Mouse (Mus musculus) embryonic facial prominence, embryonic 15.5 days (tissue): ENCODE results near the gene Idi1. TPM values are rescaled to one million over a fixed set of nuclear protein-coding genes. Genes with fewer than 3 reads are reported as not detected.
"Not testable (repeated sequence)": the region's sequence is repeated elsewhere in the genome, so short reads cannot be mapped to it uniquely, and the experiment has no call there.

Experiments
- ATAC-seq: fragments of 200-750 bp; cut with Nextera tagmentation; 2 replicates; pipeline ENCODE4 v1.8.0; 2017; ENCODE audit warnings: low read depth, moderate TSS enrichment; ENCODE audit not compliant: insufficient number of reproducible peaks, low FRiP score, low TSS enrichment
- H3K27ac ChIP-seq: fragments of 300-500 bp; sonication (generic); replicated peaks from 2 replicates; pipeline ENCODE4 v1.5.1; 2015; ENCODE audit warnings: mild to moderate bottlenecking, inconsistent platforms
- H3K27me3 ChIP-seq: fragments of 300-500 bp; sonication (generic); 2 replicates; pipeline ENCODE4 v1.6.1; 2015; ENCODE audit warnings: inconsistent platforms
- H3K36me3 ChIP-seq: fragments of 300-500 bp; sonication (generic); 2 replicates; pipeline ENCODE4 v1.6.1; 2015; ENCODE audit warnings: mild to moderate bottlenecking, inconsistent platforms
- H3K4me1 ChIP-seq: fragments of 300-500 bp; sonication (generic); 2 replicates; pipeline ENCODE4 v1.6.1; 2015; ENCODE audit warnings: inconsistent platforms
- H3K4me2 ChIP-seq: fragments of 300-500 bp; sonication (generic); replicated peaks from 2 replicates; pipeline ENCODE4 v1.6.1; 2015; ENCODE audit warnings: mild to moderate bottlenecking, inconsistent platforms
- H3K4me3 ChIP-seq: fragments of 300-500 bp; sonication (generic); replicated peaks from 2 replicates; pipeline ENCODE4 v1.5.1; 2015; ENCODE audit warnings: mild to moderate bottlenecking, inconsistent platforms
- H3K9ac ChIP-seq: fragments of 300-500 bp; sonication (generic); 2 replicates; pipeline ENCODE4 v1.6.1; 2015; ENCODE audit warnings: inconsistent platforms
- H3K9me3 ChIP-seq: fragments of 300-500 bp; sonication (generic); replicated peaks from 2 replicates; pipeline ENCODE4 v1.6.1; 2016; ENCODE audit warnings: inconsistent platforms
- WGBS: fragments of 180-500 bp; shearing (Covaris S2); methylation state at CpG from one replicate; pipeline ENCODE4 v1.1.7; 2015; 5-methylcytosine and 5-hydroxymethylcytosine counted together
- polyA plus RNA-seq: library from polyadenylated mRNA; unstranded; fragments of >200 nt; fragmentation: Nextera tagmentation; extraction: Ambion mirVana; gene quantifications from 2 replicates; pipeline ENCODE4 v1.2.1, GENCODE M21; 2015

The Idi1 gene
- 61.8 and 61.9 TPM in 2 replicates for polyA plus RNA-seq

DNA sequence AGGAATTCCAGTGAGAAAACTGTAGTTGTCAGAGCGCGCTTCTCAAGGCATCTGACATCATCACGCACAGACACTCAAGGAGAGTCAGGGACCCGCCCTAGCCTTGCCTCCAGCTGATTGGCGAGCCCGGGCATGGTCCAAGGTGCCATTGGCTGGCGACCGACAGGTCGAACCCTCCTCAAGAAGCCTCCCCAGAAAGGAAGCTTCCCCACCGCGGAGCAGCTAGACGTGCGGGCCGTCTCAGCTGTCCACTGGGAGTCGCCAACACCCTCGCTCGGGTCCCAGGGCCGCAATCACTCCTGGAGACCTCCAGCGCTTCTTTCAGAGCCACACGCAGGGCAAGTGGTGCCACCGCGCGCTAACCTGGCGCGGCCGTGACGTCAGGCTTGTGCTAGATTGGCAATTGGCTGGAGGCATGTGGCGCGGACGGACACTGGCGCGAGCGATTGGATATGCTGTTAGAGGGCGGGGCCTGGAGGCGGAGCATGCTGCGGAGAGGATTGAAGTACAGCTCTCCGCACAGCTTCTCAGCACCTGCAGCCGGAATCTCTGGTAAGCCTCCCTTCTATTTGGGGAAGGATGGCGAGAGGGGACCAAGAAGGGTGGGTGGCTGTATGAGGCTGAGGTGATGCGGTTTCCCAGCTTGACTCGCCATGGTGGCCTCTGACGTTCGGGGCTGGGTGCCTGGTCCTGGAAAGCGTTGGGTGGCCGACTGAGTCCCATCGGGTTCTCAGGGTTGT lies at the start of gene Idi1:
Gene Idi1, plus strand, starts transcription at position 57 of the 740 bp plus-strand sequence.
- peak within 1 kb of the TSS; percentile 91 for H3K4me3 ChIP-seq
- ATAC-seq: peak; percentile 99
- no peaks in the 10 kb centered on the region for H3K27me3 ChIP-seq
- peak within 1 kb of the TSS; percentile 57 for H3K9ac ChIP-seq
- WGBS: 0% methylated on average over 46 of the region's 46 CpGs
- peaks cover 9% of the 10 kb centered on the region for H3K36me3 ChIP-seq
- H3K4me2 ChIP-seq: peak within 1 kb of the TSS; percentile 69
- H3K4me1 ChIP-seq: peaks cover 10% of the 10 kb centered on the region
- H3K9me3 ChIP-seq: no peaks in the 10 kb centered on the region
- H3K27ac ChIP-seq: peak within 1 kb of the TSS; percentile 94

DNA sequence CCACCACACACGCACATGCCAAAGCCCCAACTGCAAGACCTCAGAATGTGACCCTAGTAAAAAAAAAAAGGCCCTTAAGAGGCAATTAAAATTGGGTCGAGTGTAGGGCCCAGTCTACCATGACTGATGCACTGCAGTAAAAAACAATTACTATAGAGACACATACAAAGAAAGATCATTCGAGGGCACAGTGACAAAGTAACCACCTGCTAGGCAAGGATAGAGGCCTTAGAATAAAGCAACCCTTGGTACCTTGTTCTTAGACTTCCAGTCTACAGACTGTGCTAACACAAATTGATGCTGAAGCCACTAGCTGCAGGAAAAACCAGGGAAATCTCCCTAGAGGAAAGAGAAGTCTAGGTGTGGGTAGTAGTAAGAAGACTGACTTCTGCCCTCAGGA lies 46.9 kb upstream of the Idi1 start:
- no peaks in the 10 kb centered on the region for H3K9me3 ChIP-seq
- ATAC-seq: no peak
- peaks cover 72% of the 10 kb centered on the region for H3K36me3 ChIP-seq
- WGBS: 82% methylated on average over 3 of the region's 3 CpGs
- no peak overlapping the region for H3K27ac ChIP-seq
- H3K4me3 ChIP-seq: no peak overlapping the region
- no peak overlapping the region for H3K9ac ChIP-seq
- no peak overlapping the region for H3K4me2 ChIP-seq
- no peaks in the 10 kb centered on the region for H3K27me3 ChIP-seq
- no peaks in the 10 kb centered on the region for H3K4me1 ChIP-seq

DNA sequence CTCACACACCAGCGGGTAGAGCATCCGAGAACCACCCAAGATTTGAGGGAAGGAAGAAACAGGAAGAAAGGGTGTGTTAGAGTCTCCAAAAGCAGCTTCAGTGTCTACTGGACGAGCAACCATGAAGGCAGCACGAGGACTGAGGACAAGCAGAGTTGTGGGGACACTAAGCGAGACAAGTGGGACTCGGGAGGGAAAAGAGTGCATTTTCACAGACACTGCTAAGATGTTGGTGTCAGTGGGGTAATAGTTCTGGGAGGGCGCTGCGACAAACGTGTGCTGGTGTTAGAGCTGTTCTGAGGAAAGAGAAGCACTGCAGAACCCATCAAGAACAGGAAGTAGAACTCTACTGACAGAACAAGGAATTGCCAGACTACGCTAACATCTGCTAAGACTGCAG lies 46.2 kb upstream of the Idi1 start:
- H3K4me3 ChIP-seq: no peak overlapping the region
- no peak overlapping the region for H3K9ac ChIP-seq
- H3K36me3 ChIP-seq: peaks cover 72% of the 10 kb centered on the region
- WGBS: 86% methylated on average over 10 of the region's 10 CpGs
- no peaks in the 10 kb centered on the region for H3K4me1 ChIP-seq
- H3K9me3 ChIP-seq: no peaks in the 10 kb centered on the region
- no peaks in the 10 kb centered on the region for H3K27me3 ChIP-seq
- H3K4me2 ChIP-seq: no peak overlapping the region
- H3K27ac ChIP-seq: no peak overlapping the region
- no peak for ATAC-seq

DNA sequence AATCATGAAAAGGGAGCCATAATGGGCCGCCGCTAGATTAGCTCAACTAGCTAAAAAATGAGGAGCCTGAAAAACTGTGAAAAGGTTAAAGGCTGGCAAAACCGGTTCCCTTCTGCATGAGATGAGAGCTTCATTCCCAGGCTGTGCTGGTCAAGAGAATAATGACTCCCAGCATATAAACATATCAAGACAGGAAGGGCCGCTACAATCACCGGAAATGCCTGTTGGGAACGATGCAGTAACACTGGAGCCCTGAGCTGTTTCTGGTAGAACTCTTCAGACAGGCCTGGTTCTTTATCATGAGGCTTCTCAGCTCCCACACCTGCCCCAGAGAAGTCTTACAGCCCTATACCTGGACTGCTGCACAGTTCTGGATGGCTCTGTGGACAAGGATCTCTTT lies 45.4 kb upstream of the Idi1 start:
- H3K9ac ChIP-seq: no peak overlapping the region
- 91% methylated on average over 6 of the region's 6 CpGs for WGBS
- no peak overlapping the region for H3K4me2 ChIP-seq
- H3K36me3 ChIP-seq: peaks cover 66% of the 10 kb centered on the region
- H3K9me3 ChIP-seq: no peaks in the 10 kb centered on the region
- no peaks in the 10 kb centered on the region for H3K4me1 ChIP-seq
- H3K27me3 ChIP-seq: no peaks in the 10 kb centered on the region
- no peak overlapping the region for H3K4me3 ChIP-seq
- no peak for ATAC-seq
- H3K27ac ChIP-seq: no peak overlapping the region

DNA sequence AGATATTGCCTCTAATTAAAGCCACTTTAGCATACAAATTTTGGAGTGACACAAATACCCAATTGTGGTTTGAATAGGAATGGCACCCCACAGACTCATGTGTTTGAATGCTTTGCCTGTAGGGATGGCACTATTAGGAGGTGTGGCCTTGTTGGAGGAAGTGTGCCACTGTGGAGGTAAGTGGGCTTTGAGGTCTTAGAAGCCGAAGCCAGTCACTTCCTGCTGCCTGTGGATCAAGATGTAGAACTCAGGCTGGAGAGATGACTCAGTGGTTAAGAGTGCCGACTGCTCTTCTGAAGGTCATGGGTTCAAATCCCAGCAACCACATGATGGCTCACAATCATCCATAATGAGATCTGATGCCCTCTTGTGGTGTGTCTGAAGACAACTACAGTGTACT lies 44.4 kb upstream of the Idi1 start:
- H3K27ac ChIP-seq: no peak overlapping the region
- H3K4me3 ChIP-seq: no peak overlapping the region
- H3K27me3 ChIP-seq: no peaks in the 10 kb centered on the region
- no peaks in the 10 kb centered on the region for H3K4me1 ChIP-seq
- no peak overlapping the region for H3K9ac ChIP-seq
- H3K36me3 ChIP-seq: peaks cover 57% of the 10 kb centered on the region
- H3K4me2 ChIP-seq: no peak overlapping the region
- no peaks in the 10 kb centered on the region for H3K9me3 ChIP-seq
- 86% methylated on average over 2 of the region's 2 CpGs for WGBS
- no peak for ATAC-seq

DNA sequence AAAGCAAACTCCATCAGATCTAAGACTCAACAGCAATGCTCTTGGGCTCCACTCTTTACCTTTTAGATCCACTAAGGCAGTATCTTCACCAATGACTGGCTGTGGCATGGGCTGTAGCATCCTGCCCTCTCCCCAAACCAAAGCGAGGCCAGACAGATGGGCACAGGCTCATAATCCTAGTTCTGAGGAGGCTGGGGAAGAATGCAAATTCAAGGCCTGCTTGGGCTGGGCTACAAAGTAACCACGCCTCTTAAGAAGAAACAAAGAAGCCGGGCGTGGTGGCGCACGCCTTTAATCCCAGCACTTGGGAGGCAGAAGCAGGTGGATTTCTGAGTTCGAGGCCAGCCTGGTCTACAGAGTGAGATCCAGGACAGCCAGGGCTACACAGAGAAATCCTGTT lies 43.5 kb upstream of the Idi1 start:
- H3K36me3 ChIP-seq: peaks cover 57% of the 10 kb centered on the region
- not testable (repeated sequence) for H3K9me3 ChIP-seq, ATAC-seq, H3K4me3 ChIP-seq, H3K27me3 ChIP-seq, H3K4me2 ChIP-seq, H3K27ac ChIP-seq, H3K9ac ChIP-seq, H3K4me1 ChIP-seq
- 90% methylated on average over 7 of the region's 7 CpGs for WGBS

DNA sequence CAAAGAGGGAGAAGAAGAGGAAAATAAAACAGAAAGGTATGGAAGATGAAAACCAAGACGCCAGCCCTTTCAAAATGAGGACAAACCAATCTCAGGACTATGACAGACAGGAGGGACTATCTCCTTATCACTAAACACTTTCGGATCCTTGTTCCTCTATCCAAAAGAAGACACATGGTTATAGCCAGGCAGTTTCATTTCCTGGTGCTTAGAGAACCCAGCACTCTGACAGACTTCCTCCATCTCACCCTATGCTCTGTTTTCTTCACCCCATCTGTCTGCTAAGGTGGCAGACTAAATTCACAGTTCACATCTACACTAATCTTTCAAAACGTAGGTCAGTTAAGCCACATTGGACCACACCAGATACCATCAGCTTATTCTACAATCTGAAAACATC lies 43.0 kb upstream of the Idi1 start:
- H3K27me3 ChIP-seq: no peaks in the 10 kb centered on the region
- H3K4me3 ChIP-seq: no peak overlapping the region
- 94% methylated on average over 3 of the region's 3 CpGs for WGBS
- no peak for ATAC-seq
- H3K4me1 ChIP-seq: no peaks in the 10 kb centered on the region
- no peak overlapping the region for H3K27ac ChIP-seq
- H3K4me2 ChIP-seq: no peak overlapping the region
- no peak overlapping the region for H3K9ac ChIP-seq
- peaks cover 61% of the 10 kb centered on the region for H3K36me3 ChIP-seq
- H3K9me3 ChIP-seq: no peaks in the 10 kb centered on the region

DNA sequence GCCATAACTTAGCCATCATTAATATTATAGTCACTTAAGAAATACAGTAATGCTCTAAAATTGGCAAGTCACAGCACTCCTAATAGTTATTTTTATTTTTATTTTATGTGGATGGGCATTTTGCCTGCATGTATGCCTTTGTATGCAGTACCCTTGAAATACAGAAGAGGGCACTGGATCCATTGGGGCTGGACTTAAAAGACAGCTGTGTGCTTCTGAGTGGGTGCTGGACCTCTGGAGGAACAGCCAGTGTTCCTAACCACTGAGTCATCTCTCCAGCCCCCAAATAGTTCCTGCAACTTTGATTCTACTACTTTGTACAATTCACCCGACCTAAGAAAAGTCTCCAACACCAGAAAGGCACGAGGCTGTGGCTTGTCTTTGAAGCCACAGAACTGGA lies 37.6 kb upstream of the Idi1 start:
- H3K9ac ChIP-seq: no peak overlapping the region
- ATAC-seq: no peak
- 53% methylated on average over 2 of the region's 2 CpGs for WGBS

DNA sequence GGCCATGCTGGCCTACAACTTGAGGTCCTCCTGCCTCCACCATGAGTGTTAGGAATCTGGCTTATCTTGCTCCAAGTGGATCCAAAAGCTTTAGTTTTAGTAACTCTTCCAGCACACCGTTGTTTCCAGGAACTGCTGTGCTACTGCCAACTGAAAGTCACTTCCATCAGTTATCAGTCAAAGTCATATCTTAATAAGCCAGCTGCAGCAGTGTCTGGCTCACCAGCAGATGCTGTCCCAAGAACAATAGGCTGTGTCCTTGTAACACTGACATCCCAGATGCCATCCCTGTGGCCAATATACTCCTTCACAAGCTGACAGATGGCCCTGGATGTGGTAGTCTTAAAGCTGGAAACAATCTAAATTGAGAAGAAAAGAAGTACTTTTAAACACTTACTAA lies 36.0 kb upstream of the Idi1 start:
- no peak for ATAC-seq
- Histone ChIP-seq H3K36me3 (peaks cover 43% of the 10 kb centered on the region), H3K4me3 (no peak overlapping the region), H3K27ac (no peak overlapping the region), H3K9me3 (no peaks in the 10 kb centered on the region), H3K4me1 (no peaks in the 10 kb centered on the region), H3K9ac (no peak overlapping the region), H3K27me3 (no peaks in the 10 kb centered on the region), H3K4me2 (no peak overlapping the region)
- 91% methylated on average over 1 of the region's 1 CpGs for WGBS

More for the DNA sequence above, 37.6 kb upstream of the Idi1 start:
- no peaks in the 10 kb centered on the region for H3K9me3 ChIP-seq
- no peaks in the 10 kb centered on the region for H3K4me1 ChIP-seq
- H3K27ac ChIP-seq: no peak overlapping the region
- peaks cover 40% of the 10 kb centered on the region for H3K36me3 ChIP-seq
- H3K4me2 ChIP-seq: no peak overlapping the region
- no peak overlapping the region for H3K4me3 ChIP-seq
- no peaks in the 10 kb centered on the region for H3K27me3 ChIP-seq

DNA sequence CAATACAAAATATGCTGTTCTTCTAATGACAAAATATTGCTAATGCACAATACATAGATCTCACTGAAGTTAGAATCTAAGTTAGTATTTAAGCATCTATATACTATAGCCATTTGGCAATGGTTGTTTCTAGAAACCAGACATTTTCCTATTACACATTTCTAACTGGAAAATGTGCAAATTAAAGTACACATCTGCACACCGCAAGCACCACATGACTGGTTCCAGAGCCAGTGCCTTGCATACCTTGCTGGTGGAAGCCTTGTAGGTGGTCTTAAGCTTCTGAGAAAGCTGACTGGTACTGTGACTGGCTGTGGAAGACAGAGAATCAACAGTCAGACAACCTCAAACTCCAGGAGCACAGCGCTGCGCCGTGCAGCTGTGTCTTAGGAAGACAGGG lies 31.9 kb upstream of the Idi1 start:
- 95% methylated on average over 4 of the region's 4 CpGs for WGBS
- no peak for ATAC-seq
- H3K9ac ChIP-seq: no peak overlapping the region
- H3K4me3 ChIP-seq: no peak overlapping the region
- H3K27ac ChIP-seq: no peak overlapping the region
- H3K4me2 ChIP-seq: no peak overlapping the region
- peaks cover 26% of the 10 kb centered on the region for H3K36me3 ChIP-seq
- H3K27me3 ChIP-seq: no peaks in the 10 kb centered on the region
- H3K9me3 ChIP-seq: no peaks in the 10 kb centered on the region
- H3K4me1 ChIP-seq: no peaks in the 10 kb centered on the region

DNA sequence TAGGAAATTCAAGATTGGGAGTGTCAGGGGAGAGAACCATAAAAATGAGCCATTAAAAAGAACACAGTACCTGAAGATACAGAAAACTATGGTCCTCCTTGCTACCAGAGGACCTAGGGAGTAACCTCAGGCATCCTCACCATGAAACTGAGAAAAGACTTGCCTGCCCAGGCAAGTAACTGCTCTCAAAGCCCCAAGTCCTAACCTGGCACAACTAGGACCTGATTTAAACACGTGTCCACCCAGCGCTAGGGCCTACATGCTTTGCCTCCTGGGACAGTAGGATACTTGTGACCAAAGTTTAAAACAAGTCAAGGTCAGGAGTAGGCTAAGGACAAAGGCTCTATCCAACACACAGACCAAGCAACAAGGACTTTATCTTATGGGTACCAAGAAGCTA lies 30.5 kb upstream of the Idi1 start:
- Histone ChIP-seq H3K27me3 (no peaks in the 10 kb centered on the region), H3K4me2 (no peak overlapping the region), H3K9ac (no peak overlapping the region), H3K9me3 (no peaks in the 10 kb centered on the region), H3K27ac (no peak overlapping the region), H3K36me3 (peaks cover 20% of the 10 kb centered on the region), H3K4me3 (no peak overlapping the region), H3K4me1 (no peaks in the 10 kb centered on the region)
- no peak for ATAC-seq
- 83% methylated on average over 2 of the region's 2 CpGs for WGBS

DNA sequence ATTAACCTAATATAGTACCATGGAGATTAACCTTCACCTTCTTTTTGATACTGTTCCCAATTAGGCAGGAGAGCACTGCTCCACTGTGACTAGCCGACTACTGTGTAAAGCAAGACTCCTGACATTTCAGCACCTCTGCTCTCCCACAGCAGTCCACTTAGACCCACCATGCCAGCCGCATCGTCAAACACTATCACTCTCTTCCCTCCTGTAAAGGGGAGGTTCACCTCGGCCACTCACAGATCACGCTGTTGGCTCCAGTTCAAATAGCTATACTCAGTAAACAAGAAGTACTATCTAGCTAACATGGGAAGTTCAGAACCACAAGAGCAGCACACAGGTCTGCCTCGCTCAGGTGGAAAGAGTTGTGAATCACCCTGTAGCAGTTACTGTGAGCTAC lies 26.8 kb upstream of the Idi1 start:
- Histone ChIP-seq H3K27me3 (no peaks in the 10 kb centered on the region), H3K4me2 (no peak overlapping the region), H3K4me1 (no peaks in the 10 kb centered on the region), H3K4me3 (no peak overlapping the region), H3K9me3 (no peaks in the 10 kb centered on the region), H3K9ac (no peak overlapping the region), H3K27ac (no peak overlapping the region), H3K36me3 (peaks cover 27% of the 10 kb centered on the region)
- WGBS: 92% methylated on average over 6 of the region's 6 CpGs
- ATAC-seq: no peak
